Mouse (Mus musculus): ENCODE results near the gene Cdh22. TPM values are rescaled to one million over a fixed set of nuclear protein-coding genes. Genes with fewer than 3 reads are reported as not detected.

Gene Cdh22
- polyA plus RNA-seq, 1 experiment from 2014 or later: 0.93 TPM

GRCm38 (mm10) chr2:165074081-165074884 lies 160.4 kb downstream of the Cdh22 start:
- WGBS: 49% methylated on average over 11 of the region's 11 CpGs
- ATAC-seq (ENCODE audit: low read depth): no peak

GRCm38 (mm10) chr2:165073381-165073781 lies 161.3 kb downstream of the Cdh22 start:
- no peaks in the 10 kb centered on the region for H3K9me3 ChIP-seq (ENCODE audit: control insufficient read depth, low read length)
- H3K4me2 ChIP-seq (ENCODE audit: low read depth, low read length): no peak overlapping the region
- no peak overlapping the region for H3K27ac ChIP-seq (replicated peaks; ENCODE audit: low read depth, low read length)
- peaks cover 60% of the 10 kb centered on the region for H3K27me3 ChIP-seq (replicated peaks; ENCODE audit: control insufficient read depth, insufficient read depth, low read length)
- DNase-seq (ENCODE audit: low spot score) (no peak), ATAC-seq (ENCODE audit: low read depth) (no peak)
- H3K4me3 ChIP-seq (ENCODE audit: low read depth, low read length): no peak overlapping the region
- no peaks in the 10 kb centered on the region for H3K36me3 ChIP-seq (ENCODE audit: control insufficient read depth, insufficient read depth, low read length)
- H3K9ac ChIP-seq (ENCODE audit: low read depth, low read length): no peak overlapping the region
- 23% methylated on average over 9 of the region's 9 CpGs for WGBS
- H3K4me1 ChIP-seq (ENCODE audit: control insufficient read depth, insufficient read depth, low read length): no peaks in the 10 kb centered on the region

More at GRCm38 (mm10) chr2:165074081-165074884, 160.4 kb downstream of the Cdh22 start:
- H3K36me3 ChIP-seq (ENCODE audit: control insufficient read depth, insufficient read depth, low read length): no peaks in the 10 kb centered on the region
- H3K27ac ChIP-seq (replicated peaks; ENCODE audit: low read depth, low read length): no peak overlapping the region
- H3K9me3 ChIP-seq (ENCODE audit: control insufficient read depth, low read length): no peaks in the 10 kb centered on the region
- DNase-seq (ENCODE audit: low spot score): peak; percentile 23
- H3K4me2 ChIP-seq (ENCODE audit: low read depth, low read length): no peak overlapping the region
- H3K27me3 ChIP-seq (replicated peaks; ENCODE audit: control insufficient read depth, insufficient read depth, low read length): peaks cover 69% of the 10 kb centered on the region
- no peaks in the 10 kb centered on the region for H3K4me1 ChIP-seq (ENCODE audit: control insufficient read depth, insufficient read depth, low read length)
- no peak overlapping the region for H3K9ac ChIP-seq (ENCODE audit: low read depth, low read length)
- no peak overlapping the region for H3K4me3 ChIP-seq (ENCODE audit: low read depth, low read length)

- WGBS: 28% methylated on average over 21 of the region's 23 CpGs
- no peaks in the 10 kb centered on the region for H3K4me1 ChIP-seq (ENCODE audit: control insufficient read depth, insufficient read depth, low read length)
- 0 out of 2 replicates have a peak overlapping the region, but pooled peaks have one; percentile 8 for H3K9ac ChIP-seq (ENCODE audit: low read depth, low read length)
- DNase-seq (ENCODE audit: low spot score) (peak; percentile 61), ATAC-seq (ENCODE audit: low read depth) (no peak)
- no peaks in the 10 kb centered on the region for H3K9me3 ChIP-seq (ENCODE audit: control insufficient read depth, low read length)
- no peak overlapping the region for H3K27ac ChIP-seq (replicated peaks; ENCODE audit: low read depth, low read length)
- no peaks in the 10 kb centered on the region for H3K36me3 ChIP-seq (ENCODE audit: control insufficient read depth, insufficient read depth, low read length)
- peaks cover 31% of the 10 kb centered on the region for H3K27me3 ChIP-seq (replicated peaks; ENCODE audit: control insufficient read depth, insufficient read depth, low read length)
- no peak overlapping the region for H3K4me3 ChIP-seq (ENCODE audit: low read depth, low read length)
- peak overlapping the region; percentile 20; the same call in 1 of the 2 replicates for H3K4me2 ChIP-seq (ENCODE audit: low read depth, low read length)
Observed at GRCm38 (mm10) chr2:165070096-165070816, 164.4 kb downstream of the Cdh22 start.

GRCm38 (mm10) chr2:165068806-165069205 lies 165.8 kb downstream of the Cdh22 start:
- no peak for ATAC-seq (ENCODE audit: low read depth)
- 69% methylated on average over 2 of the region's 2 CpGs for WGBS
- Histone ChIP-seq H3K27me3 (replicated peaks; ENCODE audit: control insufficient read depth, insufficient read depth, low read length) (peaks cover 26% of the 10 kb centered on the region), H3K27ac (replicated peaks; ENCODE audit: low read depth, low read length) (no peak overlapping the region), H3K9ac (ENCODE audit: low read depth, low read length) (no peak overlapping the region), H3K4me2 (ENCODE audit: low read depth, low read length) (no peak overlapping the region), H3K36me3 (ENCODE audit: control insufficient read depth, insufficient read depth, low read length) (no peaks in the 10 kb centered on the region), H3K9me3 (ENCODE audit: control insufficient read depth, low read length) (no peaks in the 10 kb centered on the region), H3K4me3 (ENCODE audit: low read depth, low read length) (no peak overlapping the region), H3K4me1 (ENCODE audit: control insufficient read depth, insufficient read depth, low read length) (no peaks in the 10 kb centered on the region)
- DNase-seq (ENCODE audit: low spot score): no peak

GRCm38 (mm10) chr2:165064489-165064888 lies 170.2 kb downstream of the Cdh22 start:
- ATAC-seq (ENCODE audit: low read depth) (no peak), DNase-seq (ENCODE audit: low spot score) (no peak)
- H3K27me3 ChIP-seq (replicated peaks; ENCODE audit: control insufficient read depth, insufficient read depth, low read length): no peaks in the 10 kb centered on the region
- H3K36me3 ChIP-seq (ENCODE audit: control insufficient read depth, insufficient read depth, low read length): no peaks in the 10 kb centered on the region
- H3K4me2 ChIP-seq (ENCODE audit: low read depth, low read length): no peak overlapping the region
- no peaks in the 10 kb centered on the region for H3K4me1 ChIP-seq (ENCODE audit: control insufficient read depth, insufficient read depth, low read length)
- no peak overlapping the region for H3K4me3 ChIP-seq (ENCODE audit: low read depth, low read length)
- WGBS: 73% methylated on average over 7 of the region's 7 CpGs
- no peak overlapping the region for H3K27ac ChIP-seq (replicated peaks; ENCODE audit: low read depth, low read length)
- no peaks in the 10 kb centered on the region for H3K9me3 ChIP-seq (ENCODE audit: control insufficient read depth, low read length)
- no peak overlapping the region for H3K9ac ChIP-seq (ENCODE audit: low read depth, low read length)

- Histone ChIP-seq H3K27me3 (replicated peaks; ENCODE audit: control insufficient read depth, insufficient read depth, low read length) (no peaks in the 10 kb centered on the region; the same call in 1 of the 2 replicates), H3K4me2 (ENCODE audit: low read depth, low read length) (no peak overlapping the region), H3K9ac (ENCODE audit: low read depth, low read length) (no peak overlapping the region), H3K9me3 (ENCODE audit: control insufficient read depth, low read length) (no peaks in the 10 kb centered on the region), H3K4me1 (ENCODE audit: control insufficient read depth, insufficient read depth, low read length) (peaks cover 5% of the 10 kb centered on the region; the same call in 1 of the 2 replicates), H3K27ac (replicated peaks; ENCODE audit: low read depth, low read length) (no peak overlapping the region), H3K36me3 (ENCODE audit: control insufficient read depth, insufficient read depth, low read length) (no peaks in the 10 kb centered on the region), H3K4me3 (ENCODE audit: low read depth, low read length) (no peak overlapping the region)
- no peak for ATAC-seq (ENCODE audit: low read depth)
- WGBS: 77% methylated on average over 16 of the region's 16 CpGs
- no peak for DNase-seq (ENCODE audit: low spot score)
Observed at GRCm38 (mm10) chr2:165061638-165062433, 172.8 kb downstream of the Cdh22 start.

Other genes starting within 250 kb of the Cdh22 start
- 48.7 and 53.2 TPM in 2 replicates for gene Ncoa5, start 200.0 kb downstream of the Cdh22 start, polyA plus RNA-seq (2014; fragmentation: Nextera tagmentation; extraction: Ambion mirVana)
- 4.2 and 6.4 TPM in 2 replicates for gene Cd40, start 179.2 kb downstream of the Cdh22 start, polyA plus RNA-seq (2014; fragmentation: Nextera tagmentation; extraction: Ambion mirVana)
- not detected in 2 replicates for gene 1700025C18Rik, start 144.1 kb downstream of the Cdh22 start, polyA plus RNA-seq (2014; fragmentation: Nextera tagmentation; extraction: Ambion mirVana)
- gene Slc35c2, start 53.0 kb upstream of the Cdh22 start, polyA plus RNA-seq (2014; fragmentation: Nextera tagmentation; extraction: Ambion mirVana): 45.6 and 52.1 TPM in 2 replicates
- 70.6 and 77.3 TPM in 2 replicates for gene Elmo2, start 91.6 kb upstream of the Cdh22 start, polyA plus RNA-seq (2014; fragmentation: Nextera tagmentation; extraction: Ambion mirVana)
- gene Zfp663, start 133.9 kb upstream of the Cdh22 start, polyA plus RNA-seq (2014; fragmentation: Nextera tagmentation; extraction: Ambion mirVana): 0.55 and 0.64 TPM in 2 replicates
- 8.7 TPM in 2 replicates for gene Zfp334, start 153.4 kb upstream of the Cdh22 start, polyA plus RNA-seq (2014; fragmentation: Nextera tagmentation; extraction: Ambion mirVana)
- gene Ocstamp, start 165.6 kb upstream of the Cdh22 start, polyA plus RNA-seq (2014; fragmentation: Nextera tagmentation; extraction: Ambion mirVana): 0.35 and 1.1 TPM in 2 replicates
- gene Slc13a3, start 238.4 kb upstream of the Cdh22 start, polyA plus RNA-seq (2014; fragmentation: Nextera tagmentation; extraction: Ambion mirVana): 1.6 and 1.9 TPM in 2 replicates

All from embryonic facial prominence, embryonic 14.5 days (tissue).